ENCODE assay signal across 8 mouse cellular contexts in genomic region chr8:84202466-84202865, GRCm38 (mm10). TPM values are rescaled to one million over a fixed set of nuclear protein-coding genes. Genes with fewer than 3 reads are reported as not detected.
DNase-seq lines count a peak whose midpoint lies in the region; ATAC-seq lines count a peak whose summit lies in the region.

No protein-coding gene starts in this region.

- peaks cover 64% of the 10 kb centered on the region for H3K4me1 ChIP-seq in midbrain, embryonic 12.5 days
- peaks cover 45% of the 10 kb centered on the region for H3K4me1 ChIP-seq in midbrain, embryonic 11.5 days (ENCODE audit: control insufficient read depth, insufficient read depth, low read length)
- peaks cover 5% of the 10 kb centered on the region for H3K4me1 ChIP-seq in brown adipose tissue, adult 24 weeks (ENCODE audit: control insufficient read depth, insufficient read depth, insufficient read length, low read length)
- peaks cover 86% of the 10 kb centered on the region for H3K4me1 ChIP-seq in heart, embryonic 13.5 days

- H3K36me3 ChIP-seq in midbrain, embryonic 12.5 days: no peaks in the 10 kb centered on the region
- H3K36me3 ChIP-seq in midbrain, embryonic 11.5 days (ENCODE audit: control insufficient read depth, insufficient read depth, low read length): no peaks in the 10 kb centered on the region
- peaks cover 35% of the 10 kb centered on the region for H3K36me3 ChIP-seq in heart, embryonic 13.5 days
- peaks cover 18% of the 10 kb centered on the region; the same call in 1 of the 2 replicates for H3K36me3 ChIP-seq in macrophage (ENCODE audit: inconsistent target)

- peaks cover 64% of the 10 kb centered on the region for H3K79me2 ChIP-seq in macrophage (ENCODE audit: inconsistent target)

- peak overlapping the region; percentile 76; the same call in 1 of the 2 replicates for H3K4me2 ChIP-seq in midbrain, embryonic 12.5 days (replicated peaks)
- no peak overlapping the region for H3K4me2 ChIP-seq in midbrain, embryonic 11.5 days
- H3K4me2 ChIP-seq in heart, embryonic 13.5 days: peak overlapping the region; percentile 93

- no peak for DNase-seq in midbrain, embryonic 11.5 days (ENCODE audit: low spot score, missing footprints)
- DNase-seq in kidney, postnatal 14 days: peak; percentile 66
- DNase-seq in cerebellum, adult 18-20 months: no peak

- no peak overlapping the region for H3K9ac ChIP-seq in midbrain, embryonic 12.5 days (replicated peaks)
- H3K9ac ChIP-seq in midbrain, embryonic 11.5 days (ENCODE audit: low read length): no peak overlapping the region
- H3K9ac ChIP-seq in heart, embryonic 13.5 days: peak overlapping the region; percentile 97

- ATAC-seq in midbrain, embryonic 12.5 days (ENCODE audit: low FRiP score, low read depth): no peak
- ATAC-seq in midbrain, embryonic 11.5 days (ENCODE audit: low FRiP score): no peak
- no peak for ATAC-seq in heart, embryonic 13.5 days (ENCODE audit: extremely low read depth, insufficient number of reproducible peaks, low FRiP score, low TSS enrichment)
- no peak for ATAC-seq in inflammation-experienced regulatory T-cells, adult 6 months

- no peaks in the 10 kb centered on the region for H3K9me3 ChIP-seq in midbrain, embryonic 12.5 days
- no peaks in the 10 kb centered on the region for H3K9me3 ChIP-seq in midbrain, embryonic 11.5 days (ENCODE audit: control insufficient read depth, low read length)
- no peaks in the 10 kb centered on the region for H3K9me3 ChIP-seq in heart, embryonic 13.5 days

- no peak overlapping the region for H3K4me3 ChIP-seq in midbrain, embryonic 12.5 days
- H3K4me3 ChIP-seq in midbrain, embryonic 11.5 days (ENCODE audit: low read depth, low read length): no peak overlapping the region
- peak overlapping the region; percentile 88 for H3K4me3 ChIP-seq in brown adipose tissue, adult 24 weeks (ENCODE audit: insufficient read depth, low read depth, low read length)
- H3K4me3 ChIP-seq in heart, embryonic 13.5 days: peak overlapping the region; percentile 64
- H3K4me3 ChIP-seq in macrophage (ENCODE audit: inconsistent target): peak overlapping the region; percentile 71

- H3K27me3 ChIP-seq in midbrain, embryonic 12.5 days: peaks cover 27% of the 10 kb centered on the region
- peaks cover 6% of the 10 kb centered on the region; the same call in 1 of the 2 replicates for H3K27me3 ChIP-seq in midbrain, embryonic 11.5 days (ENCODE audit: control insufficient read depth, insufficient read depth, low read length)
- H3K27me3 ChIP-seq in heart, embryonic 13.5 days (replicated peaks): no peaks in the 10 kb centered on the region

- WGBS in midbrain, embryonic 12.5 days: 89% methylated on average over 9 of the region's 9 CpGs
- 95% methylated on average over 9 of the region's 9 CpGs for WGBS in midbrain, embryonic 11.5 days
- 65% methylated on average over 9 of the region's 9 CpGs for WGBS in heart, embryonic 13.5 days
- 3% methylated on average over 9 of the region's 9 CpGs for WGBS in macrophage (ENCODE audit: missing documents)

- no peak overlapping the region for H3K27ac ChIP-seq in midbrain, embryonic 12.5 days (replicated peaks)
- H3K27ac ChIP-seq in midbrain, embryonic 11.5 days (ENCODE audit: low read depth, low read length): no peak overlapping the region
- peak overlapping the region; percentile 98 for H3K27ac ChIP-seq in brown adipose tissue, adult 24 weeks (replicated peaks; ENCODE audit: low read depth, low read length)
- peak overlapping the region; percentile 97 for H3K27ac ChIP-seq in heart, embryonic 13.5 days (replicated peaks)
- H3K27ac ChIP-seq in macrophage: peak overlapping the region; percentile 99

RNA-seq across cellular contexts. Expression of gene Nanos3, which starts 17.4 kb away (rescaled TPM):
- 4.5 and 8.3 TPM in 2 replicates for polyA plus RNA-seq in midbrain, embryonic 12.5 days (2016; fragmentation: Nextera tagmentation; extraction: Ambion mirVana)
- polyA plus RNA-seq in midbrain, embryonic 11.5 days (2014; fragmentation: Nextera tagmentation; extraction: Ambion mirVana): 4.7 and 4.9 TPM in 2 replicates
- not detected in 2 replicates for polyA plus RNA-seq in brown adipose tissue, adult 24 weeks (2012; ENCODE audit: insufficient read depth, insufficient read length, missing spikeins)
- polyA plus RNA-seq in heart, embryonic 13.5 days (2015; fragmentation: Nextera tagmentation; extraction: Ambion mirVana): 1.9 and 2.8 TPM in 2 replicates
- not detected for total RNA-seq in macrophage (2018; cell fraction: chromatin; rRNA removed)
- total RNA-seq in macrophage (2018; cell fraction: cytosol; rRNA removed): not detected
- not detected for total RNA-seq in macrophage (2018; cell fraction: nucleus; rRNA removed)
- not detected in 3 replicates for polyA plus RNA-seq in macrophage (2018)
- not detected for polyA plus RNA-seq in inflammation-experienced regulatory T-cells, adult 6 months (2017; shearing (Covaris generic))

RNA-seq across cellular contexts. Expression of gene Zswim4, which starts 34.4 kb away (rescaled TPM):
- polyA plus RNA-seq in midbrain, embryonic 12.5 days (2016; fragmentation: Nextera tagmentation; extraction: Ambion mirVana): 55.3 and 55.7 TPM in 2 replicates
- polyA plus RNA-seq in midbrain, embryonic 11.5 days (2014; fragmentation: Nextera tagmentation; extraction: Ambion mirVana): 19.4 and 24.7 TPM in 2 replicates
- 2.7 and 2.8 TPM in 2 replicates for polyA plus RNA-seq in brown adipose tissue, adult 24 weeks (2012; ENCODE audit: insufficient read depth, insufficient read length, missing spikeins)
- 9.1 and 9.3 TPM in 2 replicates for polyA plus RNA-seq in heart, embryonic 13.5 days (2015; fragmentation: Nextera tagmentation; extraction: Ambion mirVana)
- total RNA-seq in macrophage (2018; cell fraction: chromatin; rRNA removed): 100 to 1,000 TPM in 10 of 26 experiments, 10 to 100 TPM in 16; 14.9 to 367 (median 57.3) TPM
- total RNA-seq in macrophage (2018; cell fraction: cytosol; rRNA removed): 100 to 1,000 TPM in 3 of 26 experiments, 10 to 100 TPM in 15, 1 to 10 TPM in 8; 8.4 to 139 (median 12.8) TPM
- 100 to 1,000 TPM in 9 of 26 experiments, 10 to 100 TPM in 17; 10.4 to 250 (median 62.3) TPM for total RNA-seq in macrophage (2018; cell fraction: nucleus; rRNA removed)
- 5.1 to 8.7 TPM (median 7.9 TPM) in 3 replicates for polyA plus RNA-seq in macrophage (2018)
- polyA plus RNA-seq in inflammation-experienced regulatory T-cells, adult 6 months (2017; shearing (Covaris generic)): 1 to 10 TPM; 2.9 to 4.8 (median 4.4) TPM

RNA-seq across cellular contexts. Expression of gene D8Ertd738e, which starts 47.1 kb away (rescaled TPM):
- polyA plus RNA-seq in midbrain, embryonic 12.5 days (2016; fragmentation: Nextera tagmentation; extraction: Ambion mirVana): 268 TPM in 2 replicates
- polyA plus RNA-seq in midbrain, embryonic 11.5 days (2014; fragmentation: Nextera tagmentation; extraction: Ambion mirVana): 281 and 304 TPM in 2 replicates
- 245 and 259 TPM in 2 replicates for polyA plus RNA-seq in brown adipose tissue, adult 24 weeks (2012; ENCODE audit: insufficient read depth, insufficient read length, missing spikeins)
- 276 and 328 TPM in 2 replicates for polyA plus RNA-seq in heart, embryonic 13.5 days (2015; fragmentation: Nextera tagmentation; extraction: Ambion mirVana)
- 10 to 100 TPM in 24 of 26 experiments, 1 to 10 TPM in 2; 5.9 to 54.7 (median 20.9) TPM for total RNA-seq in macrophage (2018; cell fraction: chromatin; rRNA removed)
- total RNA-seq in macrophage (2018; cell fraction: cytosol; rRNA removed): 100 to 1,000 TPM; 149 to 210 (median 177) TPM
- 10 to 100 TPM; 15.7 to 76.5 (median 48.7) TPM for total RNA-seq in macrophage (2018; cell fraction: nucleus; rRNA removed)
- 203 to 260 TPM (median 230 TPM) in 3 replicates for polyA plus RNA-seq in macrophage (2018)
- 100 to 1,000 TPM; 351 to 392 (median 390) TPM for polyA plus RNA-seq in inflammation-experienced regulatory T-cells, adult 6 months (2017; shearing (Covaris generic))

RNA-seq across cellular contexts. Expression of gene 4930432K21Rik, which starts 54.6 kb away (rescaled TPM):
- 2.4 TPM in 2 replicates for polyA plus RNA-seq in midbrain, embryonic 12.5 days (2016; fragmentation: Nextera tagmentation; extraction: Ambion mirVana)
- polyA plus RNA-seq in midbrain, embryonic 11.5 days (2014; fragmentation: Nextera tagmentation; extraction: Ambion mirVana): 0.83 and 0.86 TPM in 2 replicates
- polyA plus RNA-seq in brown adipose tissue, adult 24 weeks (2012; ENCODE audit: insufficient read depth, insufficient read length, missing spikeins): 0.79 TPM in 1 of 2 replicates, not detected in the other
- polyA plus RNA-seq in heart, embryonic 13.5 days (2015; fragmentation: Nextera tagmentation; extraction: Ambion mirVana): 0.82 and 0.88 TPM in 2 replicates
- total RNA-seq in macrophage (2018; cell fraction: chromatin; rRNA removed): 1 to 10 TPM in 1 of 26 experiments, under 1 TPM in 11, not detected in 14; 0.33 to 1.3 (median 0.48) TPM
- under 1 TPM in 23 of 26 experiments, not detected in 3; 0.03 to 0.29 (median 0.12) TPM for total RNA-seq in macrophage (2018; cell fraction: cytosol; rRNA removed)
- under 1 TPM in 8 of 26 experiments, not detected in 18; 0.18 to 0.61 (median 0.39) TPM for total RNA-seq in macrophage (2018; cell fraction: nucleus; rRNA removed)
- polyA plus RNA-seq in macrophage (2018): 0.41 to 0.82 TPM (median 0.47 TPM) in 3 replicates
- 1 to 10 TPM in 2 of 3 experiments, not detected in 1; 1.5 to 1.6 TPM for polyA plus RNA-seq in inflammation-experienced regulatory T-cells, adult 6 months (2017; shearing (Covaris generic))

RNA-seq across cellular contexts. Expression of gene Mri1, which starts 54.7 kb away (rescaled TPM):
- 61.0 and 63.6 TPM in 2 replicates for polyA plus RNA-seq in midbrain, embryonic 12.5 days (2016; fragmentation: Nextera tagmentation; extraction: Ambion mirVana)
- 47.2 and 52.4 TPM in 2 replicates for polyA plus RNA-seq in midbrain, embryonic 11.5 days (2014; fragmentation: Nextera tagmentation; extraction: Ambion mirVana)
- 12.9 and 13.0 TPM in 2 replicates for polyA plus RNA-seq in brown adipose tissue, adult 24 weeks (2012; ENCODE audit: insufficient read depth, insufficient read length, missing spikeins)
- polyA plus RNA-seq in heart, embryonic 13.5 days (2015; fragmentation: Nextera tagmentation; extraction: Ambion mirVana): 45.4 and 50.3 TPM in 2 replicates
- total RNA-seq in macrophage (2018; cell fraction: chromatin; rRNA removed): 10 to 100 TPM in 11 of 26 experiments, 1 to 10 TPM in 15; 1.1 to 27.3 (median 8.8) TPM
- 1 to 10 TPM; 1.8 to 7.9 (median 4.1) TPM for total RNA-seq in macrophage (2018; cell fraction: cytosol; rRNA removed)
- 10 to 100 TPM in 7 of 26 experiments, 1 to 10 TPM in 18, under 1 TPM in 1; 0.92 to 27.5 (median 5.8) TPM for total RNA-seq in macrophage (2018; cell fraction: nucleus; rRNA removed)
- 2.2 to 7.5 TPM (median 6.1 TPM) in 3 replicates for polyA plus RNA-seq in macrophage (2018)
- polyA plus RNA-seq in inflammation-experienced regulatory T-cells, adult 6 months (2017; shearing (Covaris generic)): 10 to 100 TPM in 2 of 3 experiments, 1 to 10 TPM in 1; 7.2 to 34.3 (median 25.2) TPM

Comparison
In these comparisons a context has a peak if more than half of its experiments do, and no peak if none do; other contexts are left out.
1. H3K27ac ChIP-seq: peak in brown adipose tissue, adult 24 weeks (single experiment), heart, embryonic 13.5 days (single experiment) and macrophage (single experiment); none in midbrain, embryonic 12.5 days (single experiment) and midbrain, embryonic 11.5 days (single experiment).
2. H3K4me3 ChIP-seq: peak in brown adipose tissue, adult 24 weeks (single experiment), heart, embryonic 13.5 days (single experiment) and macrophage (single experiment); none in midbrain, embryonic 12.5 days (single experiment) and midbrain, embryonic 11.5 days (single experiment).